Comparison of ENCODE assay signal across 9 mouse cellular contexts in genomic region chr14:25108101-25108652, GRCm38 (mm10).
DNase-seq lines count a peak whose midpoint lies in the region; ATAC-seq lines count a peak whose summit lies in the region.
"Had no signal": no experiment of that assay in that cellular context is flagged by ENCODE, and none has a peak within 500 bp of the region (broad histone marks: within the 10 kb centered on the region; RNA-seq: fewer than 3 reads in every experiment).

No protein-coding gene starts in this region.

- peak overlapping the region; percentile 19 for H3K4me3 ChIP-seq in hindbrain, embryonic 13.5 days
- H3K4me3 ChIP-seq in limb, embryonic 13.5 days, result no peak overlapping the region
- no peak overlapping the region for H3K4me3 ChIP-seq in neural tube, embryonic 15.5 days (replicated peaks)
- H3K4me3 ChIP-seq: myocyte had no signal

- peaks cover 38% of the 10 kb centered on the region for H3K4me1 ChIP-seq in hindbrain, embryonic 13.5 days (replicated peaks)
- H3K4me1 ChIP-seq in limb, embryonic 13.5 days, result peaks cover 57% of the 10 kb centered on the region
- peaks cover 28% of the 10 kb centered on the region for H3K4me1 ChIP-seq in neural tube, embryonic 15.5 days

- H3K27me3 ChIP-seq in hindbrain, embryonic 13.5 days, result no peaks in the 10 kb centered on the region
- no peaks in the 10 kb centered on the region for H3K27me3 ChIP-seq in limb, embryonic 13.5 days
- no peaks in the 10 kb centered on the region for H3K27me3 ChIP-seq in neural tube, embryonic 15.5 days (replicated peaks)

- no peaks in the 10 kb centered on the region for H3K9me3 ChIP-seq in hindbrain, embryonic 13.5 days
- H3K9me3 ChIP-seq in limb, embryonic 13.5 days, result no peaks in the 10 kb centered on the region
- no peaks in the 10 kb centered on the region for H3K9me3 ChIP-seq in neural tube, embryonic 15.5 days (replicated peaks)

- peak; percentile 68 for DNase-seq in ES-CJ7 (ENCODE audit: low read depth, low spot score)
- DNase-seq in adrenal gland, postnatal 36 days, result peak; percentile 20 to 37
- DNase-seq in ovary, postnatal 14 days (ENCODE audit: low spot score), result no peak
- no peak for DNase-seq in left cerebral cortex, postnatal 4 days
- no peak for DNase-seq in ovary, postnatal 36 days (ENCODE audit: low spot score)

- H3K9ac ChIP-seq in hindbrain, embryonic 13.5 days, result peak overlapping the region; percentile 75
- peak overlapping the region; percentile 55 for H3K9ac ChIP-seq in limb, embryonic 13.5 days
- peak overlapping the region; percentile 21 for H3K9ac ChIP-seq in neural tube, embryonic 15.5 days (replicated peaks)

- peak overlapping the region; percentile 51 for H3K4me2 ChIP-seq in hindbrain, embryonic 13.5 days
- H3K4me2 ChIP-seq in limb, embryonic 13.5 days (replicated peaks), result peak overlapping the region; percentile 28; the same call in 1 of the 2 replicates
- peak overlapping the region; percentile 44 for H3K4me2 ChIP-seq in neural tube, embryonic 15.5 days

- no peaks in the 10 kb centered on the region for H3K36me3 ChIP-seq in hindbrain, embryonic 13.5 days
- H3K36me3 ChIP-seq in limb, embryonic 13.5 days, result no peaks in the 10 kb centered on the region
- H3K36me3 ChIP-seq in neural tube, embryonic 15.5 days, result no peaks in the 10 kb centered on the region

- WGBS in hindbrain, embryonic 13.5 days, result 6% methylated on average over 17 of the region's 17 CpGs
- WGBS in limb, embryonic 13.5 days, result 24% methylated on average over 17 of the region's 17 CpGs
- 4% methylated on average over 17 of the region's 17 CpGs for WGBS in neural tube, embryonic 15.5 days

- ATAC-seq in hindbrain, embryonic 13.5 days (ENCODE audit: low FRiP score), result peak; percentile 55
- ATAC-seq in limb, embryonic 13.5 days (ENCODE audit: low FRiP score, low read depth), result no peak
- peak; percentile 58; the same call in 1 of the 2 replicates for ATAC-seq in neural tube, embryonic 15.5 days (ENCODE audit: low FRiP score)

- H3K27ac ChIP-seq in hindbrain, embryonic 13.5 days, result peak overlapping the region; percentile 99
- H3K27ac ChIP-seq in limb, embryonic 13.5 days, result peak overlapping the region; percentile 66; the same call in 1 of the 2 replicates
- H3K27ac ChIP-seq in neural tube, embryonic 15.5 days (replicated peaks), result peak overlapping the region; percentile 93

- intact Hi-C loops in left cerebral cortex, postnatal 4 days (cut with DNase I), result no loop called here

Comparison
In these comparisons a context has a peak if more than half of its experiments do, and no peak if none do; other contexts are left out.
1. DNase-seq: peak in ES-CJ7 (single experiment) and adrenal gland, postnatal 36 days (2 of 2); none in ovary, postnatal 14 days (single experiment), left cerebral cortex, postnatal 4 days (single experiment) and ovary, postnatal 36 days (single experiment).
2. H3K9ac ChIP-seq: peak in every context shown above with its lines; median percentile 75 in hindbrain, embryonic 13.5 days; 55 in limb, embryonic 13.5 days; 21 in neural tube, embryonic 15.5 days.
3. Peak in every context shown above with its lines, with median percentiles within 50 percentile points of each other: H3K27ac ChIP-seq and H3K4me2 ChIP-seq.